Mouse (Mus musculus) heart, embryonic 16.5 days (tissue): ENCODE measurements around the gene Bcl2a1d. TPM values are rescaled to one million over a fixed set of nuclear protein-coding genes. Genes with fewer than 3 reads are reported as not detected.
"Not testable (repeated sequence)": the region's sequence is repeated elsewhere in the genome, so short reads cannot be mapped to it uniquely, and the experiment has no call there.

Experiments
- ATAC-seq: fragments of 200-750 bp; cut with Nextera tagmentation; replicated peaks from 2 replicates; pipeline ENCODE4 v1.8.0; 2017; ENCODE audit warnings: moderate number of reproducible peaks; ENCODE audit not compliant: insufficient read depth, low FRiP score; ENCODE audit errors: extremely low read depth
- H3K27ac ChIP-seq: fragments of 300-500 bp; sonication (generic); 2 replicates; pipeline ENCODE4 v1.5.1; 2014; ENCODE audit warnings: mild to moderate bottlenecking, low read length, control low read depth, moderate library complexity
- H3K27me3 ChIP-seq: fragments of 300-500 bp; sonication (generic); 2 replicates; pipeline ENCODE4 v1.6.1; 2014; ENCODE audit warnings: low read length, mixed read lengths; ENCODE audit not compliant: control insufficient read depth, insufficient read depth
- H3K36me3 ChIP-seq: fragments of 300-500 bp; sonication (generic); 2 replicates; pipeline ENCODE4 v1.6.1; 2014; ENCODE audit not compliant: control insufficient read depth, insufficient read depth
- H3K4me1 ChIP-seq: fragments of 300-500 bp; sonication (generic); 2 replicates; pipeline ENCODE4 v1.6.1; 2014; ENCODE audit warnings: low read length, mixed read lengths; ENCODE audit not compliant: control insufficient read depth, insufficient read depth
- H3K4me2 ChIP-seq: fragments of 300-500 bp; sonication (generic); 2 replicates; pipeline ENCODE4 v1.6.1; 2014; ENCODE audit warnings: low read depth, mild to moderate bottlenecking, control low read depth, low read length
- H3K4me3 ChIP-seq: fragments of 300-500 bp; sonication (generic); 2 replicates; pipeline ENCODE4 v1.5.1; 2014; ENCODE audit warnings: mild to moderate bottlenecking, control low read depth, low read length
- H3K9ac ChIP-seq: fragments of 300-500 bp; sonication (generic); 2 replicates; pipeline ENCODE4 v1.6.1; 2014; ENCODE audit warnings: low read length, control low read depth
- H3K9me3 ChIP-seq: fragments of 300-500 bp; sonication (generic); replicated peaks from 2 replicates; pipeline ENCODE4 v1.6.1; 2016; ENCODE audit warnings: low read length; ENCODE audit not compliant: control insufficient read depth
- WGBS: fragments of 180-500 bp; shearing (Covaris S2); extraction: QIAGEN DNeasy Blood & Tissue Kit; methylation state at CpG from one replicate; pipeline ENCODE4 v1.1.7; 2014; 5-methylcytosine and 5-hydroxymethylcytosine counted together
- polyA plus RNA-seq: library from polyadenylated mRNA; unstranded; fragments of >200 nt; fragmentation: Nextera tagmentation; extraction: Ambion mirVana; gene quantifications from 2 replicates; pipeline ENCODE4 v1.2.1, GENCODE M21; 2015

The Bcl2a1d gene
- polyA plus RNA-seq, 1 experiment from 2014 or later: 1.6 TPM

GRCm38 (mm10) chr9:88719989-88720537, 11.7 kb downstream of the Bcl2a1d start, which contains the start of gene Mthfsl:
Mthfsl (minus strand) TSS chr9:88720296.
- not testable (repeated sequence) for H3K4me1 ChIP-seq, H3K36me3 ChIP-seq, H3K9me3 ChIP-seq, H3K27me3 ChIP-seq
- WGBS: 18% methylated on average over 10 of the region's 12 CpGs
- ATAC-seq: peak; percentile 51
- H3K4me3 ChIP-seq: peak within 1 kb of the TSS; percentile 44
- peak within 1 kb of the TSS; percentile 83 for H3K27ac ChIP-seq
- H3K4me2 ChIP-seq: peak within 1 kb of the TSS; percentile 61
- H3K9ac ChIP-seq: peak within 1 kb of the TSS; percentile 34; the same call in 1 of the 2 replicates

- H3K4me3 ChIP-seq: peak overlapping the region; percentile 44
- peak; percentile 94 for ATAC-seq
- WGBS: 9% methylated on average over 12 of the region's 46 CpGs
- H3K4me2 ChIP-seq: peak overlapping the region; percentile 58
- H3K27me3 ChIP-seq, H3K4me1 ChIP-seq, H3K9me3 ChIP-seq, H3K36me3 ChIP-seq: not testable (repeated sequence)
- peak overlapping the region; percentile 68 for H3K27ac ChIP-seq
- peak overlapping the region; percentile 34; the same call in 1 of the 2 replicates for H3K9ac ChIP-seq
These were observed 12.4 kb downstream of the Bcl2a1d start for GRCm38 (mm10) chr9:88719073-88719921.

GRCm38 (mm10) chr9:88718593-88718992, 13.1 kb downstream of the Bcl2a1d start:
- not testable (repeated sequence) for H3K4me1 ChIP-seq, H3K4me3 ChIP-seq, H3K4me2 ChIP-seq, H3K27me3 ChIP-seq, H3K9me3 ChIP-seq, ATAC-seq, H3K27ac ChIP-seq, H3K36me3 ChIP-seq, H3K9ac ChIP-seq
- WGBS: 77% methylated on average over 5 of the region's 5 CpGs

- not testable (repeated sequence) for H3K9ac ChIP-seq, H3K4me2 ChIP-seq, H3K4me1 ChIP-seq, H3K27ac ChIP-seq, H3K4me3 ChIP-seq, H3K27me3 ChIP-seq, H3K36me3 ChIP-seq, H3K9me3 ChIP-seq
- 0 out of 2 replicates have a peak, but pooled peaks have one; percentile 29 for ATAC-seq
- 22% methylated on average over 2 of the region's 2 CpGs for WGBS
These were observed 13.6 kb downstream of the Bcl2a1d start for GRCm38 (mm10) chr9:88718140-88718539.

GRCm38 (mm10) chr9:88714515-88714914, 17.2 kb downstream of the Bcl2a1d start:
- 70% methylated on average over 5 of the region's 5 CpGs for WGBS
- H3K4me2 ChIP-seq, H3K36me3 ChIP-seq, ATAC-seq, H3K27ac ChIP-seq, H3K27me3 ChIP-seq, H3K4me3 ChIP-seq, H3K4me1 ChIP-seq, H3K9ac ChIP-seq, H3K9me3 ChIP-seq: not testable (repeated sequence)

- 69% methylated on average over 3 of the region's 3 CpGs for WGBS
- H3K27ac ChIP-seq, H3K36me3 ChIP-seq, H3K27me3 ChIP-seq, H3K9me3 ChIP-seq, H3K9ac ChIP-seq, H3K4me1 ChIP-seq, H3K4me2 ChIP-seq, ATAC-seq, H3K4me3 ChIP-seq: not testable (repeated sequence)
These were observed 19.5 kb downstream of the Bcl2a1d start for GRCm38 (mm10) chr9:88712164-88712749.

GRCm38 (mm10) chr9:88710910-88711438, 20.7 kb downstream of the Bcl2a1d start:
- H3K9me3 ChIP-seq, H3K9ac ChIP-seq, ATAC-seq, H3K27ac ChIP-seq, H3K4me1 ChIP-seq, H3K4me3 ChIP-seq, H3K4me2 ChIP-seq, H3K27me3 ChIP-seq, H3K36me3 ChIP-seq: not testable (repeated sequence)
- WGBS: 95% methylated on average over 4 of the region's 5 CpGs

GRCm38 (mm10) chr9:88710439-88710838, 21.3 kb downstream of the Bcl2a1d start:
- not testable (repeated sequence) for H3K4me1 ChIP-seq, ATAC-seq, H3K36me3 ChIP-seq, H3K4me2 ChIP-seq, H3K27me3 ChIP-seq, H3K4me3 ChIP-seq, H3K9ac ChIP-seq, H3K27ac ChIP-seq, H3K9me3 ChIP-seq
- 77% methylated on average over 2 of the region's 2 CpGs for WGBS

- not testable (repeated sequence) for H3K4me1 ChIP-seq
- 85% methylated on average over 5 of the region's 5 CpGs for WGBS
These were observed 21.9 kb downstream of the Bcl2a1d start for GRCm38 (mm10) chr9:88709794-88710193.

More at GRCm38 (mm10) chr9:88709794-88710193, 21.9 kb downstream of the Bcl2a1d start:
- ATAC-seq, H3K9ac ChIP-seq, H3K27me3 ChIP-seq, H3K4me3 ChIP-seq, H3K36me3 ChIP-seq, H3K4me2 ChIP-seq, H3K27ac ChIP-seq, H3K9me3 ChIP-seq: not testable (repeated sequence)
